Mouse (Mus musculus) erythroblast, adult 5-6 weeks (primary cell): ENCODE results near the gene Shisa6. TPM values are rescaled to one million over a fixed set of nuclear protein-coding genes. Genes with fewer than 3 reads are reported as not detected.

Experiments used
- ATAC-seq: replicated peaks from 2 replicates; pipeline ENCODE4 v1.8.0; 2016; ENCODE audit warnings: moderate number of reproducible peaks, mild to moderate bottlenecking, moderate TSS enrichment, inconsistent platforms; ENCODE audit not compliant: poor library complexity, low FRiP score, severe bottlenecking
- total RNA-seq, 2 experiments: library from RNA; stranded (forward) in 1 of 2; stranded (reverse) in 1 of 2; fragments of 150-400 nt in 1 of 2; fragments of 200-764, 138-1000 nt in 1 of 2; gene quantifications; 2 replicates each; pipeline versions ENCODE4 v1.2.3 to v1.2.4; 2015 to 2017; ENCODE audit warnings: low replicate concordance in 2 of 2

The Shisa6 gene
- total RNA-seq, 2 experiments from 2014 or later: not detected

GRCm38 (mm10) chr11:66260205-66260604, 265.6 kb downstream of the Shisa6 start:
- no peak for ATAC-seq

DNA sequence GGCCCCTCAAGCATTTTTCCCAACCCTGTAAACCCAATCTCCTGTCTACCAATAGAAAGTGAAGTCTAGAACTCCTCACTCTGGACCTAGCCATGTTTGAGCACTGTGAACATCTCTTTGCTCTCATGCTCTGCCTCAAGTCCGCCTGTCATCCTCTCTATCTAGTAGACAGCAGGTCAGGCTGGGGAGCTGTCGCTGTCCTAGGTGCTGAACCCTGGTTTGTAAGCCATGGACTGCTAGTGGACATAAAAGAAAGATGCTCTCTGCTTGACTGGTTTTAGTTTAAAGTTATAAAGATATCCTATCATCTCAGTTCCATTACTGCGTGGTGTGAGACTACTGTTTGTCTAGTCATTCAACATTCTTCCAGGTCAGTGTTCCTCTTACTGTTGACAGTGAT, 266.9 kb downstream of the Shisa6 start:
- ATAC-seq: no peak

GRCm38 (mm10) chr11:66247115-66247514, 278.6 kb downstream of the Shisa6 start:
- ATAC-seq: no peak

DNA sequence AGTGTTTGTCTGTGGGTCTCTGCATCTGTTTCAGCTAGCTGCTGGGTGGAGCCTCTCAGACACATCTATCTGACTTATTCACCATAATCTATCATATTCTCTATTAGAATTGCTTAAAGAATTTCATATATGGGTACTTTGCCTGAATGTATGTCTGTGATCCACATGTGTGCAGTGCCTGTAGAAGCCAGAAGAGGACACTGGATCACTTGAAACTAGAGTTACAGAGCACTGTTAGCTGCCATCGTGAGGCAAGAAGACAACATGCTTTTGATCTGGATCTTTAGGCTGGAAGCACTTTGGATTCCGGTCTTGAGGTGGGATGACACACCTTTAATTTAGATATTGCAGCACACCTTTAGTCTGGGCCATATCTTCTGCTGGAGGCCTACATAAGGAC, 289.2 kb downstream of the Shisa6 start:
- no peak for ATAC-seq

GRCm38 (mm10) chr11:66232891-66233290, 292.9 kb downstream of the Shisa6 start:
- no peak for ATAC-seq

DNA sequence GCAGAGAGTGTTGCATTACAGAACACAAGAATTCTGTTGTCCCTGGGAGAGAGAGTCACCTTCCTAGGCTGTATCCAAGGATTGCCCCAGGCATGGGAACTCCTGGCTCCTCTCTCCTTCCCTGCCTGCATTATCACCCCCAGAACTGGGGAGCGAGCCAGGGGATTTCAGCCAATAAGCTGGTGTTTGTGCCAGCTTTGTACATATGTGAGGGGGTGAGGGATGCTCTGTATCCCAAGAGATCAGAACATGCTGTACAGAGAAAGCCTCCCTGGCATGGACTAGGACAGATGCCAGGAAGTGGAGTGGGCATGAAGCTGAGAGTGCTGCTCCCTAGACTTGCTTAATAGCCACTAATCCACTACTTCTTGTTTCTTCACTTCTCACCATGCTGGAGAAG, 303.6 kb downstream of the Shisa6 start:
- no peak for ATAC-seq

DNA sequence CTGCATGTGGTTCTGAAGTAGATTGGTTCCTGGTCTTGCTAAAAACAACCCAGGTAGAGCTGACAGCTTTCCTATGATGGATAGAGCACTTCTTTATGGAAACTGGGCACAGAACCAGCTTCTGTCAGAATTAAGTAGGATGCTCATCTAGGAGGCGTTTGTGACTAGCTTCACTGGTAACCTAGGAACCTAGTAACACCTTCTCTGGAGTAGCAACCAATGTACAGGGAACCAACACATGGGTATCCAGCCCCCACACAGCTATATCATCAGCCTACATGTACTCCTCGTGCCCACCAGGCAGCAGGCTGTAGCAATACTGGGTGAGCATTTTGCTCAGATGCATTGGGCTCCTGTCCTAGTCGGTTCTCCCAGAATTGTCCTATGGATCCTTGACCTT, 307.3 kb downstream of the Shisa6 start:
- no peak for ATAC-seq

GRCm38 (mm10) chr11:66188627-66189287, 337.0 kb downstream of the Shisa6 start:
- ATAC-seq: no peak

DNA sequence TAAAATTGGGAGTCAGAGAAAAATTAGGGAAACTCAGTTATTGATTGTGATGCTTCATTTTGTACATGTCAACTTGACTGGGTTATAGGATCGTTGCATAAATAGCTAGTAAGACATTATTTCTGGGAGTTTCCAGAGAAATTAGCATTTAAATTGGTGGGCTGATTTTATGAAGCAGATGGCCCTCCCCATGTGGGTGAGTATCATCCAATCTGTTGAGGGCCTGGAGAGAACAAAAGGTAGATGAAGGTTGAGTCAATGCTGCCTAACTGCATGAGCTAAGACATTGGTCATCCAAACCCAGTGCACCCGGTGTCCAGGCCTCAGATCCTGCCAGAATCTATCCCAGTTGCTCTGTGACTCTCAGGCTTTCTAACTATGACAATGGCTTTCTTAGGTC, 337.6 kb downstream of the Shisa6 start:
- no peak for ATAC-seq

GRCm38 (mm10) chr11:66177781-66178180, 348.0 kb downstream of the Shisa6 start:
- no peak for ATAC-seq

DNA sequence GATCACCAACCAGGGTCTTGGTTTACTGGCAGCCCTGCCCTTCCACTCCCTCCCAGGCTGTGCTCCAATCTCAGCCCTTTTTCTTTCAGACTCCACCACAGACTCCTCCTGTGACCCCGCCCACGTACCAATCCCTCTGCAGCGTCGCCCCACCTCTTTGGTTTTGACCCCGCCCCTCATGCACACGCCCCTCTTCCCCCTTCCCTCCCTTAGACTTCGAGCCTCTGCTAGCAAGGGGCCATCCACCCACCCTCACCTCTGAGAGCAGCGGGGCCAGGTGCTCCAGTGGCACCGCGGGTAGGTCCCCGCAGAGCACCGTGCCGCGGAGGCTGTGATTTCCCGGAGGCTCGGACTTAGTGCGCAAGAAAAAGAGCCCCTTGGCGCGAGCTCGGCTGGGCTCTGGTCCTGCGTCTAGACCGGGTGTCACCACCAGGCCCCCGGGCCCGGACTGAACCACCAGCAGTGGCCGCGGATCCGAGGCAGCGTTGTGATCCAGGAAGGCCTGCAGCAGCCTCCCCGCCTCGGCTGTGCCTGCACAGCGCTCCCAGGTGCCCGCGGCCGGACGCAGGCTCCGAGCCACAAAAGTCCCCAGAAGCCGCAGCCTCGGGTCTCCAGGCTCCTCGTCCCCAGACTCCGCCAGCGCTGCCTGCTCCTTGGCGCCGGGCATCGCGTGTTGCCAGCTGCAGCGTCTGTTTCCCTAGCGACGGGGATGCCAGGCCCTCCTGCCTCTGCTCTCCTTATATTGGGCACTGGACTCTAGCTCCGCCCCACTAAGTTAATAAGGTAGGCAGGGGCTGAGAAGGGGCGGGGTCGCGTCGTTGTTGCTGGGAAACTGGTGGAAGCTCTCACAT, 357.7 kb downstream of the Shisa6 start, which contains the start of gene Dnah9:
Gene Dnah9 (minus strand): TSS at position 751 of the 851 bp plus-strand sequence.
- ATAC-seq: no peak

- no peak for ATAC-seq
Measured at GRCm38 (mm10) chr11:66164022-66164421, 361.7 kb downstream of the Shisa6 start.
